Mouse (Mus musculus): ENCODE data around the gene Acer3. TPM values are rescaled to one million over a fixed set of nuclear protein-coding genes. Genes with fewer than 3 reads are reported as not detected.

Acer3 gene
- polyA plus RNA-seq, 1 experiment from 2014 or later = 24.6 TPM

GRCm38 (mm10) chr7:98176322-98177070 is 144.5 kb downstream of the Acer3 start:
- WGBS (ENCODE audit: insufficient replicate concordance) = 32% methylated on average over 8 of the region's 8 CpGs
- Histone ChIP-seq H3K9ac (peak overlapping the region; percentile 87), H3K4me2 (peak overlapping the region; percentile 89), H3K4me3 (peak overlapping the region; percentile 85), H3K27ac (peak overlapping the region; percentile 98), H3K9me3 (replicated peaks) (no peaks in the 10 kb centered on the region), H3K4me1 (peaks cover 85% of the 10 kb centered on the region), H3K36me3 (peaks cover 14% of the 10 kb centered on the region), H3K27me3 (replicated peaks) (no peaks in the 10 kb centered on the region)
- ATAC-seq = peak; percentile 58

- Histone ChIP-seq H3K9ac (peak overlapping the region; percentile 87), H3K27me3 (replicated peaks) (no peaks in the 10 kb centered on the region)
- 32% methylated on average over 4 of the region's 4 CpGs for WGBS (ENCODE audit: insufficient replicate concordance)
Measured at GRCm38 (mm10) chr7:98174883-98175755, 145.9 kb downstream of the Acer3 start.

GRCm38 (mm10) chr7:98173408-98173807 is 147.6 kb downstream of the Acer3 start:
- Histone ChIP-seq H3K4me3 (0 out of 2 replicates have a peak overlapping the region, but pooled peaks have one; percentile 12), H3K4me2 (peak overlapping the region; percentile 89), H3K9ac (peak overlapping the region; percentile 75), H3K9me3 (replicated peaks) (no peaks in the 10 kb centered on the region), H3K27me3 (replicated peaks) (no peaks in the 10 kb centered on the region), H3K36me3 (peaks cover 19% of the 10 kb centered on the region), H3K27ac (peak overlapping the region; percentile 98), H3K4me1 (peaks cover 90% of the 10 kb centered on the region)
- 31% methylated on average over 4 of the region's 4 CpGs for WGBS (ENCODE audit: insufficient replicate concordance)
- ATAC-seq = no peak

More at GRCm38 (mm10) chr7:98174883-98175755, 145.9 kb downstream of the Acer3 start:
- Histone ChIP-seq H3K27ac (peak overlapping the region; percentile 98), H3K4me2 (peak overlapping the region; percentile 89), H3K4me1 (peaks cover 93% of the 10 kb centered on the region), H3K36me3 (peaks cover 14% of the 10 kb centered on the region), H3K4me3 (peak overlapping the region; percentile 85), H3K9me3 (replicated peaks) (no peaks in the 10 kb centered on the region)
- ATAC-seq = peak; percentile 77

GRCm38 (mm10) chr7:98172661-98173060 is 148.3 kb downstream of the Acer3 start:
- H3K4me3 ChIP-seq = no peak overlapping the region
- no peak for ATAC-seq
- peak overlapping the region; percentile 75 for H3K9ac ChIP-seq
- H3K4me1 ChIP-seq = peaks cover 90% of the 10 kb centered on the region
- peak overlapping the region; percentile 89 for H3K4me2 ChIP-seq
- H3K9me3 ChIP-seq (replicated peaks) = no peaks in the 10 kb centered on the region
- peaks cover 19% of the 10 kb centered on the region for H3K36me3 ChIP-seq
- peak overlapping the region; percentile 98 for H3K27ac ChIP-seq
- H3K27me3 ChIP-seq (replicated peaks) = no peaks in the 10 kb centered on the region
- 82% methylated on average over 8 of the region's 8 CpGs for WGBS (ENCODE audit: insufficient replicate concordance)

GRCm38 (mm10) chr7:98171141-98172073 is 149.6 kb downstream of the Acer3 start:
- peak; percentile 88 for ATAC-seq
- H3K4me3 ChIP-seq = peak overlapping the region; percentile 41

GRCm38 (mm10) chr7:98164999-98165528 is 155.9 kb downstream of the Acer3 start:
- Histone ChIP-seq H3K4me3 (no peak overlapping the region), H3K27ac (peak overlapping the region; percentile 72), H3K9ac (peak overlapping the region; percentile 62), H3K27me3 (replicated peaks) (no peaks in the 10 kb centered on the region), H3K9me3 (replicated peaks) (no peaks in the 10 kb centered on the region), H3K36me3 (peaks cover 35% of the 10 kb centered on the region), H3K4me1 (peaks cover 77% of the 10 kb centered on the region), H3K4me2 (peak overlapping the region; percentile 55)
- ATAC-seq = peak; percentile 72
- 39% methylated on average over 10 of the region's 10 CpGs for WGBS (ENCODE audit: insufficient replicate concordance)

More at GRCm38 (mm10) chr7:98171141-98172073, 149.6 kb downstream of the Acer3 start:
- no peaks in the 10 kb centered on the region for H3K9me3 ChIP-seq (replicated peaks)
- peaks cover 25% of the 10 kb centered on the region for H3K36me3 ChIP-seq
- peak overlapping the region; percentile 98 for H3K27ac ChIP-seq
- no peaks in the 10 kb centered on the region for H3K27me3 ChIP-seq (replicated peaks)
- peak overlapping the region; percentile 75 for H3K9ac ChIP-seq
- peak overlapping the region; percentile 89 for H3K4me2 ChIP-seq
- peaks cover 78% of the 10 kb centered on the region for H3K4me1 ChIP-seq
- 14% methylated on average over 6 of the region's 6 CpGs for WGBS (ENCODE audit: insufficient replicate concordance)

- H3K9ac ChIP-seq = peak overlapping the region; percentile 62; the same call in 1 of the 2 replicates
- WGBS (ENCODE audit: insufficient replicate concordance) = 76% methylated on average over 9 of the region's 9 CpGs
- H3K4me3 ChIP-seq = no peak overlapping the region
- no peaks in the 10 kb centered on the region for H3K27me3 ChIP-seq (replicated peaks)
- no peak for ATAC-seq
- peak overlapping the region; percentile 72 for H3K27ac ChIP-seq
- peaks cover 77% of the 10 kb centered on the region for H3K4me1 ChIP-seq
- H3K9me3 ChIP-seq (replicated peaks) = no peaks in the 10 kb centered on the region
- H3K36me3 ChIP-seq = peaks cover 36% of the 10 kb centered on the region
- H3K4me2 ChIP-seq = peak overlapping the region; percentile 55; the same call in 1 of the 2 replicates
Measured at GRCm38 (mm10) chr7:98164382-98164998, 156.5 kb downstream of the Acer3 start.

- no peak overlapping the region for H3K4me2 ChIP-seq
- H3K9ac ChIP-seq = peak overlapping the region; percentile 62; the same call in 1 of the 2 replicates
- 51% methylated on average over 3 of the region's 3 CpGs for WGBS (ENCODE audit: insufficient replicate concordance)
- H3K4me3 ChIP-seq = no peak overlapping the region
- H3K27ac ChIP-seq = no peak overlapping the region
- H3K36me3 ChIP-seq = peaks cover 43% of the 10 kb centered on the region
- ATAC-seq = no peak
- no peaks in the 10 kb centered on the region for H3K27me3 ChIP-seq (replicated peaks)
- H3K9me3 ChIP-seq (replicated peaks) = no peaks in the 10 kb centered on the region
- H3K4me1 ChIP-seq = peaks cover 79% of the 10 kb centered on the region
Measured at GRCm38 (mm10) chr7:98163700-98164099, 157.3 kb downstream of the Acer3 start.

- peaks cover 90% of the 10 kb centered on the region for H3K4me1 ChIP-seq
- H3K36me3 ChIP-seq = peaks cover 54% of the 10 kb centered on the region
- H3K9me3 ChIP-seq (replicated peaks) = no peaks in the 10 kb centered on the region
- H3K27me3 ChIP-seq (replicated peaks) = no peaks in the 10 kb centered on the region
- H3K4me3 ChIP-seq = no peak overlapping the region
- H3K4me2 ChIP-seq = no peak overlapping the region
- WGBS (ENCODE audit: insufficient replicate concordance) = 55% methylated on average over 6 of the region's 6 CpGs
- peak overlapping the region; percentile 10; the same call in 1 of the 2 replicates for H3K27ac ChIP-seq
- no peak for ATAC-seq
- 0 out of 2 replicates have a peak overlapping the region, but pooled peaks have one; percentile 9 for H3K9ac ChIP-seq
Measured at GRCm38 (mm10) chr7:98162239-98162638, 158.8 kb downstream of the Acer3 start.

GRCm38 (mm10) chr7:98160041-98160740 is 160.8 kb downstream of the Acer3 start:
- Histone ChIP-seq H3K9ac (peak overlapping the region; percentile 37; the same call in 1 of the 2 replicates), H3K27me3 (replicated peaks) (no peaks in the 10 kb centered on the region), H3K9me3 (replicated peaks) (no peaks in the 10 kb centered on the region), H3K27ac (peak overlapping the region; percentile 80), H3K36me3 (peaks cover 54% of the 10 kb centered on the region), H3K4me2 (peak overlapping the region; percentile 47; the same call in 1 of the 2 replicates), H3K4me1 (peaks cover 99% of the 10 kb centered on the region), H3K4me3 (no peak overlapping the region)
- ATAC-seq = no peak
- 62% methylated on average over 8 of the region's 8 CpGs for WGBS (ENCODE audit: insufficient replicate concordance)

Measured in liver, embryonic 12.5 days (tissue).